Mouse (Mus musculus) neural tube, embryonic 11.5 days (tissue): Measurements from ENCODE around the gene Trpc5. TPM values are rescaled to one million over a fixed set of nuclear protein-coding genes. Genes with fewer than 3 reads are reported as not detected.

Experiments
- ATAC-seq: fragments of 200-750 bp; cut with Nextera tagmentation; 2 replicates; pipeline ENCODE4 v1.8.0; 2017; ENCODE audit warnings: moderate number of reproducible peaks, mild to moderate bottlenecking, moderate TSS enrichment, moderate library complexity; ENCODE audit not compliant: insufficient read depth, low FRiP score, low TSS enrichment
- DNase-seq: peaks from one replicate; pipeline ENCODE4 v3.0.0-alpha.2; 2015; ENCODE audit warnings: low spot score
- H3K27ac ChIP-seq: fragments of 300-500 bp; sonication (generic); 2 replicates; pipeline ENCODE4 v1.5.1; 2014; ENCODE audit warnings: low read depth, mild to moderate bottlenecking, low read length
- H3K27me3 ChIP-seq: fragments of 300-500 bp; sonication (generic); 2 replicates; pipeline ENCODE4 v1.6.1; 2014; ENCODE audit warnings: mild to moderate bottlenecking, low read length, mixed read lengths; ENCODE audit not compliant: control insufficient read depth, insufficient read depth
- H3K36me3 ChIP-seq: fragments of 300-500 bp; sonication (generic); 2 replicates; pipeline ENCODE4 v1.6.1; 2014; ENCODE audit warnings: mild to moderate bottlenecking, low read length, moderate library complexity, mixed read lengths; ENCODE audit not compliant: control insufficient read depth, insufficient read depth
- H3K4me1 ChIP-seq: fragments of 300-500 bp; sonication (generic); 2 replicates; pipeline ENCODE4 v1.6.1; 2014; ENCODE audit warnings: low read length, mixed read lengths; ENCODE audit not compliant: control insufficient read depth, insufficient read depth
- H3K4me2 ChIP-seq: fragments of 300-500 bp; sonication (generic); 2 replicates; pipeline ENCODE4 v1.6.1; 2014; ENCODE audit warnings: low read depth, mild to moderate bottlenecking, moderate library complexity
- H3K4me3 ChIP-seq: fragments of 300-500 bp; sonication (generic); 2 replicates; pipeline ENCODE4 v1.5.1; 2014; ENCODE audit warnings: low read depth, low read length
- H3K9ac ChIP-seq: fragments of 300-500 bp; sonication (generic); 2 replicates; pipeline ENCODE4 v1.6.1; 2014; ENCODE audit warnings: mild to moderate bottlenecking, low read length
- H3K9me3 ChIP-seq: fragments of 300-500 bp; sonication (generic); 2 replicates; pipeline ENCODE4 v1.6.1; 2016; ENCODE audit warnings: low read length; ENCODE audit not compliant: control insufficient read depth
- WGBS: fragments of 180-500 bp; shearing (Covaris S2); extraction: QIAGEN DNeasy Blood & Tissue Kit; methylation state at CpG from one replicate; pipeline ENCODE4 v1.1.7; 2014; 5-methylcytosine and 5-hydroxymethylcytosine counted together
- polyA plus RNA-seq: library from polyadenylated mRNA; unstranded; fragments of >200 nt; fragmentation: Nextera tagmentation; extraction: Ambion mirVana; gene quantifications from 2 replicates; pipeline ENCODE4 v1.2.1, GENCODE M21; 2014

Trpc5 gene
- polyA plus RNA-seq, 1 experiment from 2014 or later, result 0.28 TPM

DNA sequence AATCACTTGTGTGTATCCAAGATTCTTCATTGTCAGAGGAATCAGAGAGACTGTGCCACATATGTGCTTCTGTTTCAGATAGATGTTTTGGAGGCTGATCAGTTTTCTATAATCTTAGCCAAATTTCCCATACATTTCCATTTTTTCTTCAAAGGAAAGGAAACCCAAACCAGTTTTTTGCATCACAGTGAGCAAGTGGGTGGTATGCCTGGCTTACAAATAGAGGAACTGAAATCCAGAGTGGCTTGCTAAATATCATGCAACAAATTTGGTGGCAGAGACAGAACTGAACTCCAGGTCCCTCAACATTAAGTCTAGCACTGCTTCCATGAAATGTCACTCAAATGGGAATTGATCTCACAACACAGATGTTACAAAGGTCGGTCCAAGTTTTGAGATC is 266.9 kb downstream of the Trpc5 start:
- no peak overlapping the region for H3K4me2 ChIP-seq
- no peaks in the 10 kb centered on the region for H3K4me1 ChIP-seq
- WGBS, result 77% methylated on average over 1 of the region's 1 CpGs
- no peaks in the 10 kb centered on the region for H3K36me3 ChIP-seq
- H3K27me3 ChIP-seq, result no peaks in the 10 kb centered on the region
- H3K27ac ChIP-seq, result no peak overlapping the region
- H3K9ac ChIP-seq, result no peak overlapping the region
- ATAC-seq (no peak), DNase-seq (no peak)
- H3K4me3 ChIP-seq, result no peak overlapping the region
- no peaks in the 10 kb centered on the region for H3K9me3 ChIP-seq

DNA sequence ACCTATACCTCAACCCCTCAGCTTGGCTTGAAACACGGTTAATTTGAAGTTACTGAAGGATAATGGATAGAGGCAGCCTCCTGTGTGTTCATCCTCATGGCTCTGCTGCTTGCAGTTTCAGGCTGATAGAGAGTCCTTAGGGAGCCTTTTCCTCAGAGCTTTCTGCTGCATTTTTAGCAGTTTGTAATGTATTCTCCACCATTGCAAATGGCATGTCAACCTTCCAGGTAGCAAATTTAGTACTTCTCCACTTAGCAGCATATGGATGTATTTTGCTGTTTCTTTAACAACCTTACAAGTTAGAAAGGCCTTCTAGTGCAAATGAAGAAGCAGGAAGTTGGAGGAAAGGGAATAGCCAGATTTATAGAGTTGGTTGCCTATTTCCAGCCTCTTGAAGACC is 267.7 kb downstream of the Trpc5 start:
- DNase-seq (no peak), ATAC-seq (no peak)
- Histone ChIP-seq H3K4me3 (no peak overlapping the region), H3K4me2 (no peak overlapping the region), H3K36me3 (no peaks in the 10 kb centered on the region), H3K9ac (no peak overlapping the region), H3K9me3 (no peaks in the 10 kb centered on the region), H3K4me1 (no peaks in the 10 kb centered on the region), H3K27me3 (no peaks in the 10 kb centered on the region), H3K27ac (no peak overlapping the region)
- 55% methylated on average over 1 of the region's 1 CpGs for WGBS

DNA sequence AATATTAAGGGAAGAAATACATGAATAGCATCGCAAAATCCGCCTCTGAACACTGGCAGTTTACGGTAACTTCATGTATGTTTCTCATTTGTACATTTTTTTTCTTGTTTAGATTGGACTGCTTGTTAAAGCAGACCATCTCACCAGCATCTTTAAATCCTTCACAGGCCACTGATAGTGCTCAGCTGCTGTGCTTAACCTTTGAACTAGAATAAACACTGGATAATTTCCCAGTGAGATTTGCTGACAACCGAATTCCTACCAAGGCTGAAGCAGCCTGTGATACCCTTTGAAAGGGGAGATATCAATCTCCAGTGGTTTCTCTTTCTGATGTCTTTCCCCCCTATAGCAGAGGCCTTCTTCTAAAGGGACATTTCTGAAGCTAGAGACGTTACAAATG is 279.9 kb downstream of the Trpc5 start:
- Histone ChIP-seq H3K9me3 (no peaks in the 10 kb centered on the region), H3K27ac (no peak overlapping the region), H3K4me3 (no peak overlapping the region), H3K4me2 (no peak overlapping the region), H3K36me3 (no peaks in the 10 kb centered on the region), H3K9ac (no peak overlapping the region), H3K27me3 (no peaks in the 10 kb centered on the region), H3K4me1 (no peaks in the 10 kb centered on the region)
- DNase-seq (no peak), ATAC-seq (no peak)
- WGBS, result 80% methylated on average over 5 of the region's 5 CpGs

DNA sequence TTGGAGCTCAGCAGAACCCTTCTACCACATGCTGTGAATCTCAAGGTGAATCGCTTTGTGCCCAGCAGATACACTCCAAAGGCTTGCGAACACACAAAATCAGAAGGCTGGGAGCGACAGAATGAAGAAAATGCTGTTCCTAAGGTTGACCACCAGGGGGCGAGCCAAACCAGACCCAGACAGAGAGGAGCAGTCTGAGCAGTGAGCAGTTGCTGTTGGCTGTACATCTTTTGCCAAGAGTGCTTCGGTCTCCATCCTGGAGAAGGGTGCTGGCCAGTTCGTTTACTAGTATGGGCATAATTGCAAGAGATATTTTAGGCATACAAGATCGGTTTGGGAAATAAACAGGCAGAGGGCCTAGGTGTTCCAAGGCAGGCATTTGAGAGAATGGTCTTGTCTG is 284.5 kb downstream of the Trpc5 start:
- peak; percentile 55; the same call in 1 of the 2 replicates for ATAC-seq
- 36% methylated on average over 7 of the region's 7 CpGs for WGBS

DNA sequence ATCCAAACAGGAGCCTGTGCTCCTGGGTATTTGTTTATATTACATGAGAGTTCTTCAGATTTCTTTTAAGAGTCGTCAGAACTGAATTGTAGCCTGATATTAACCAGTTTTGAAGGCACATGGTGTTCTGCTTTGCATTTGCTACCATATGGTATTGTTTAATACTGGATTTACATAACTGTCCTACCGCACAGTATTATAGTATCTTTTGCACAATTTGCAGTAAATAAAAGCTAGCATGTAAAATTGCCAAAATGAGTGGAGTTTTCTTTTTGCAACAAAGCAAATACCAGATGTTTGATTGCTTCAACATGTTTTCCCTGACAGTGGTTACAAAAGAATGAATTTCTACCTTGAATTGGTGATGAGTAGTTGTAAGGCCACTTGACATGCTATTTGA is 313.8 kb downstream of the Trpc5 start:
- H3K4me1 ChIP-seq, result no peaks in the 10 kb centered on the region
- H3K36me3 ChIP-seq, result no peaks in the 10 kb centered on the region
- no peak overlapping the region for H3K27ac ChIP-seq
- DNase-seq, result no peak
- H3K27me3 ChIP-seq, result no peaks in the 10 kb centered on the region
- no peak overlapping the region for H3K4me3 ChIP-seq
- 74% methylated on average over 2 of the region's 2 CpGs for WGBS
- no peaks in the 10 kb centered on the region for H3K9me3 ChIP-seq
- H3K4me2 ChIP-seq, result no peak overlapping the region
- ATAC-seq, result no peak
- H3K9ac ChIP-seq, result no peak overlapping the region

More for the DNA sequence above, 284.5 kb downstream of the Trpc5 start:
- no peaks in the 10 kb centered on the region for H3K36me3 ChIP-seq
- no peak overlapping the region for H3K9ac ChIP-seq
- H3K9me3 ChIP-seq, result no peaks in the 10 kb centered on the region
- H3K27ac ChIP-seq, result no peak overlapping the region
- H3K4me2 ChIP-seq, result no peak overlapping the region
- peak; percentile 50 for DNase-seq
- H3K4me3 ChIP-seq, result no peak overlapping the region
- H3K4me1 ChIP-seq, result no peaks in the 10 kb centered on the region
- H3K27me3 ChIP-seq, result no peaks in the 10 kb centered on the region

DNA sequence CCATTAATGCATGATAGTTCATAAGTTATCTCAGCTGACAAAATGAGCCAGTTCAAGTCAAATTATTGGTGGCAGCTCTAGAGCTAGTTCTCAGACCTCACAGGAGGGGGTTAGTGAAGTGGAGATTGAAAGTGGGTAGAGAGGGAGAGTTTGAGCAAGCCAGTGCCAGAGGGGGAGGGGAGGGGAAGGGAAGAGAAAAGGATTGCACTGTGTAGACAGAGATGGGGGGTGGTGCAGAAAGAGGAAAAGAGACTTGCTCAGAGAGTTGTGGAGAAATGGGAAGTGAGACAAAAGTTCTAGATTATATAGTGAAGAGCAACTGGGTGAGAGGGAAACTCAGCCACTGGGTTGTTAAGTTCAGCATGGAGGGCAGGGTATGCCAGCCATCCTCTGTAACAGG is 349.6 kb downstream of the Trpc5 start:
- ATAC-seq (no peak), DNase-seq (no peak)
- Histone ChIP-seq H3K4me2 (no peak overlapping the region), H3K27ac (no peak overlapping the region), H3K36me3 (no peaks in the 10 kb centered on the region), H3K4me3 (no peak overlapping the region), H3K4me1 (no peaks in the 10 kb centered on the region), H3K9ac (no peak overlapping the region), H3K9me3 (no peaks in the 10 kb centered on the region), H3K27me3 (no peaks in the 10 kb centered on the region)

DNA sequence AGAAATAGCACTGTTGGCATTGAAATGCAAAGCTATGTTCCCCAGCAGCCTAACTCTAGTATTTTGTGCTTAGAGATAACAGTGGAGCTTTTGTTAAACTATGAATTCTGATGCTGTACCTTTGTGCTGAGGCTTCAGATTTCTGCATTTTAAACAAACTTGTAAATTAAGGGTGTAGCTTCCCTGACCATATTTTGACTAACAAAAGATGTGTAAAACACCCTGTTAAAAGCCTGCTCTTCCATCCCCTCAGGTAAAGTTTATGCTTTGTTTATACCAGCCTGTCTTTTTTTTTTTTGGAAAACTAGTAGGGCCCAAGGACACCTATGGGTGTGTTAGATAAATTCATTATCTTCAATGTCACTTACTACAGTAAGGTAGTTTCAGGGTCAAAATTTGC is 350.0 kb downstream of the Trpc5 start:
- no peaks in the 10 kb centered on the region for H3K27me3 ChIP-seq
- no peaks in the 10 kb centered on the region for H3K36me3 ChIP-seq
- H3K9me3 ChIP-seq, result no peaks in the 10 kb centered on the region
- H3K9ac ChIP-seq, result no peak overlapping the region
- DNase-seq (no peak), ATAC-seq (no peak)
- H3K27ac ChIP-seq, result no peak overlapping the region
- no peak overlapping the region for H3K4me2 ChIP-seq
- no peak overlapping the region for H3K4me3 ChIP-seq
- H3K4me1 ChIP-seq, result no peaks in the 10 kb centered on the region

DNA sequence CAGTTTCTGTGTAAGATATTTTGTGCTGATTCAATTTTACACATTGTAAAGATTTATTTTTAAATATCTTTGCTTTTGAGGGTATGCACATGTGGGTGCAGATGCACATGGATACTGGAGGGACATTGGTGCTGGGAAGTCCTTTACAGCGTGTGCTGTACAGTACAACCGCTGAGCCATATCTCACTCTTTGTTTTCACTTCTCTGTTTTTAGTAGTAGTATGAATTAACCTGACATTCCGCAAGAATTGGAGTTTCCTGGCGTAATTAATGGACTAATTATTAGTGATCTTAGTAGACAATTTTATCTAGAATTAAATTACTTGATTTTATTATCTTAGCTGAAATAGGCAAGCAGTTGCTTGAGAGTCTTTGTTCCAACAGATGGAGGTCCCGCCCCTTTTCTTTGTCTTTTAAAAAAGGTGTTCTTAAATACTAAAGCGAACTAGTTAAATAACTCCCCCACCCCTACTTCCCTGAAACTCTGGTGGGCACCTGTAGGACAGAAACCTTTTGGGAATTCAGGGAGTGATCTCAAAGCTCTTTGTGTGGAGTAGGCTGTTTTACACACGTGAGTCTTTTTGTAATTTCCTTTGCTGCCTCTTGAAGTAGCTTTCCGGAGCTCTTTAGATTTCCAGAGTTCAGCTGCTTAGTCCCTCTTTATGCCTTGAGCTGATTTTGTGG is 352.5 kb downstream of the Trpc5 start:
- H3K27me3 ChIP-seq, result no peaks in the 10 kb centered on the region
- 45% methylated on average over 8 of the region's 8 CpGs for WGBS
- no peak for DNase-seq
- H3K4me2 ChIP-seq, result no peak overlapping the region
- H3K4me3 ChIP-seq, result no peak overlapping the region
- no peaks in the 10 kb centered on the region for H3K36me3 ChIP-seq
- H3K4me1 ChIP-seq, result no peaks in the 10 kb centered on the region
- ATAC-seq, result no peak
- no peak overlapping the region for H3K9ac ChIP-seq
- no peaks in the 10 kb centered on the region for H3K9me3 ChIP-seq
- H3K27ac ChIP-seq, result no peak overlapping the region
